Mouse (Mus musculus): ENCODE data around the gene Tmcc3. TPM values are rescaled to one million over a fixed set of nuclear protein-coding genes. Genes with fewer than 3 reads are reported as not detected.

Gene Tmcc3
- total and polyA plus RNA-seq, 3 experiments = 11.3 to 30.1 (median 23.1) TPM

GRCm38 (mm10) chr10:94605491-94605890 is 293.7 kb downstream of the Tmcc3 start (continued):
- TF ChIP-seq BHLHE40 (IDR thresholded peaks at IDR 0.05; ENCODE audit: low read depth, low read length) (0 out of 2 replicates have a peak, but pooled peaks have one; percentile 42), KAT2A (IDR thresholded peaks at IDR 0.05; ENCODE audit: insufficient replicate concordance, low read length) (no peak), ELF1 (IDR thresholded peaks at IDR 0.05; ENCODE audit: low read depth, low read length) (peak; percentile 65), MXI1 (IDR thresholded peaks at IDR 0.05; ENCODE audit: low read depth, low read length) (no peak), TBP (conservative IDR thresholded peaks at IDR 0.05; ENCODE audit: low read depth, low read length) (peak; percentile 59), UBTF (IDR thresholded peaks at IDR 0.05; ENCODE audit: low read depth, low read length) (no peak), USF2 (conservative IDR thresholded peaks at IDR 0.05; ENCODE audit: low read depth, low read length) (no peak), TCF12 (IDR thresholded peaks at IDR 0.05; ENCODE audit: low read depth, low read length) (peak; percentile 34; the same call in 1 of the 2 replicates), SIN3A (IDR thresholded peaks at IDR 0.05; ENCODE audit: low read length) (peak; percentile 60; the same call in 1 of the 2 replicates), HCFC1 (IDR thresholded peaks at IDR 0.05; ENCODE audit: low read depth, low read length) (peak; percentile 53), MYC (IDR thresholded peaks at IDR 0.05; ENCODE audit: low read depth, low read length) (0 out of 2 replicates have a peak, but pooled peaks have one; percentile 30), JUND (conservative IDR thresholded peaks at IDR 0.05; ENCODE audit: low read depth, low read length) (peak; percentile 86)

- Histone ChIP-seq H3K27ac (ENCODE audit: insufficient read depth, low read depth) (no peak overlapping the region), H3K79me2 (replicated peaks; ENCODE audit: control insufficient read depth, extremely low read depth, insufficient read depth, poor library complexity, severe bottlenecking) (no peaks in the 10 kb centered on the region), H3K36me3 (replicated peaks in 1 of 2; ENCODE audit: control insufficient read depth in 1 of 2, insufficient read depth in 1 of 2, low read length in 1 of 2) (no peaks in the 10 kb centered on the region), H3K9me3 (replicated peaks; ENCODE audit: low read length) (no peaks in the 10 kb centered on the region), H3K4me3 (replicated peaks in 1 of 3; ENCODE audit: low read depth in 2 of 3, low read length in 2 of 3, poor library complexity in 1 of 3) (no peak overlapping the region), H3K4me1 (ENCODE audit: control insufficient read depth in 1 of 2, insufficient read depth in 2 of 2) (peaks cover 14 to 42% of the 10 kb centered on the region in 2 experiments), H3K27me3 (replicated peaks) (no peaks in the 10 kb centered on the region), H3K9ac (ENCODE audit: insufficient read depth, low read depth) (no peak overlapping the region), H3K4me2 (ENCODE audit: insufficient read depth, low read depth, poor library complexity, severe bottlenecking) (no peak overlapping the region)
- DNase-seq (ENCODE audit: extremely low read depth) = peak; percentile 86
- in situ Hi-C loops (cut with MboI; ENCODE audit: low pct_ligation_motif_present, low pct_unique_long_range_greater_than_20kb, low sequenced_read_pairs) = loop anchor here (10.0 kb wide), 2 partner anchors 185 to 385 kb away; no protein-coding TSS in a partner anchor
- dilution Hi-C loops (cut with MboI; ENCODE audit: extremely low pct_ligation_motif_present, extremely low pct_unique_long_range_greater_than_20kb, low sequenced_read_pairs) = no loop called here
- TF ChIP-seq MAFK (IDR thresholded peaks at IDR 0.05; ENCODE audit: insufficient replicate concordance, low read length) = no peak
- no peak for TF ChIP-seq E2F4 (IDR thresholded peaks at IDR 0.05; ENCODE audit: insufficient replicate concordance, low read depth, low read length)
- TF ChIP-seq NRF1 (IDR thresholded peaks at IDR 0.05; ENCODE audit: low read depth, low read length) = 0 out of 2 replicates have a peak, but pooled peaks have one; percentile 28
- 0 out of 2 replicates have a peak, but pooled peaks have one; percentile 56 for TF ChIP-seq MEF2A (IDR thresholded peaks at IDR 0.05; ENCODE audit: borderline replicate concordance, low read depth, low read length)
- TF ChIP-seq POLR2A (IDR thresholded peaks at IDR 0.05; ENCODE audit: low read depth, low read length) = no peak
- TF ChIP-seq USF2 (conservative IDR thresholded peaks at IDR 0.05; ENCODE audit: low read depth, low read length) = no peak
- no peak for TF ChIP-seq TBP (conservative IDR thresholded peaks at IDR 0.05; ENCODE audit: low read depth, low read length)
- TF ChIP-seq SIN3A (IDR thresholded peaks at IDR 0.05; ENCODE audit: low read length) = no peak
- no peak for TF ChIP-seq ELF1 (IDR thresholded peaks at IDR 0.05; ENCODE audit: low read depth, low read length)
- no peak for TF ChIP-seq HCFC1 (IDR thresholded peaks at IDR 0.05; ENCODE audit: low read depth, low read length)
- TF ChIP-seq CHD2 (IDR thresholded peaks at IDR 0.05; ENCODE audit: low read length) = no peak
- TF ChIP-seq BHLHE40 (IDR thresholded peaks at IDR 0.05; ENCODE audit: low read depth, low read length) = no peak
- TF ChIP-seq EP300 (IDR thresholded peaks at IDR 0.05; ENCODE audit: low read length) = no peak
- TF ChIP-seq NELFE (IDR thresholded peaks at IDR 0.05; ENCODE audit: low read depth, low read length) = peak; percentile 72; the same call in 1 of the 2 replicates
- TF ChIP-seq SMC3 (IDR thresholded peaks at IDR 0.05; ENCODE audit: low read depth, low read length) = peak; percentile 91
- peak; percentile 99 for TF ChIP-seq RAD21 (IDR thresholded peaks at IDR 0.05; ENCODE audit: low read depth, low read length)
- TF ChIP-seq MAZ (IDR thresholded peaks at IDR 0.05; ENCODE audit: low read depth, low read length) = no peak
- no peak for TF ChIP-seq CHD1 (IDR thresholded peaks at IDR 0.05; ENCODE audit: low read depth, low read length)
- peak; percentile 92 for TF ChIP-seq ZC3H11A (IDR thresholded peaks at IDR 0.05; ENCODE audit: low read depth, low read length)
- TF ChIP-seq MYC (IDR thresholded peaks at IDR 0.05; ENCODE audit: low read depth, low read length) = no peak
- no peak for TF ChIP-seq RCOR1 (conservative IDR thresholded peaks at IDR 0.05; ENCODE audit: low read depth, low read length)
- no peak for TF ChIP-seq ZKSCAN1 (IDR thresholded peaks at IDR 0.05; ENCODE audit: borderline replicate concordance, low read depth, low read length)
- no peak for TF ChIP-seq ZMIZ1 (IDR thresholded peaks at IDR 0.05; ENCODE audit: low read depth, low read length)
- no peak for TF ChIP-seq MXI1 (IDR thresholded peaks at IDR 0.05; ENCODE audit: low read depth, low read length)
- TF ChIP-seq USF1 (IDR thresholded peaks at IDR 0.05; ENCODE audit: low read depth, low read length) = no peak
- TF ChIP-seq POLR2AphosphoS2 (IDR thresholded peaks at IDR 0.05; ENCODE audit: low read depth, low read length) = no peak
- peak; percentile 97 to 99 for TF ChIP-seq CTCF (conservative IDR thresholded peaks at IDR 0.05 in 1 of 2, IDR thresholded peaks at IDR 0.05 in 1 of 2; ENCODE audit: low read depth in 2 of 2, low read length in 2 of 2)
- TF ChIP-seq ETS1 (conservative IDR thresholded peaks at IDR 0.05; ENCODE audit: low read depth, low read length) = no peak
- TF ChIP-seq UBTF (IDR thresholded peaks at IDR 0.05; ENCODE audit: low read depth, low read length) = no peak
- no peak; the same call in 1 of the 2 replicates for TF ChIP-seq JUND (conservative IDR thresholded peaks at IDR 0.05; ENCODE audit: low read depth, low read length)
- TF ChIP-seq TCF12 (IDR thresholded peaks at IDR 0.05; ENCODE audit: low read depth, low read length) = no peak
- TF ChIP-seq JUN (IDR thresholded peaks at IDR 0.05; ENCODE audit: insufficient read depth, low read depth, low read length) = no peak
- no peak for TF ChIP-seq PAX5 (IDR thresholded peaks at IDR 0.05; ENCODE audit: low read length)
- TF ChIP-seq GABPA (IDR thresholded peaks at IDR 0.05; ENCODE audit: insufficient replicate concordance, low read depth, low read length) = no peak
Observed at GRCm38 (mm10) chr10:94609309-94609777, 297.6 kb downstream of the Tmcc3 start.
